Mouse (Mus musculus): ENCODE measurements around the gene Slc4a3. TPM values are rescaled to one million over a fixed set of nuclear protein-coding genes. Genes with fewer than 3 reads are reported as not detected.

Gene Slc4a3
- polyA plus RNA-seq, 1 experiment from 2014 or later: 26.3 TPM

DNA sequence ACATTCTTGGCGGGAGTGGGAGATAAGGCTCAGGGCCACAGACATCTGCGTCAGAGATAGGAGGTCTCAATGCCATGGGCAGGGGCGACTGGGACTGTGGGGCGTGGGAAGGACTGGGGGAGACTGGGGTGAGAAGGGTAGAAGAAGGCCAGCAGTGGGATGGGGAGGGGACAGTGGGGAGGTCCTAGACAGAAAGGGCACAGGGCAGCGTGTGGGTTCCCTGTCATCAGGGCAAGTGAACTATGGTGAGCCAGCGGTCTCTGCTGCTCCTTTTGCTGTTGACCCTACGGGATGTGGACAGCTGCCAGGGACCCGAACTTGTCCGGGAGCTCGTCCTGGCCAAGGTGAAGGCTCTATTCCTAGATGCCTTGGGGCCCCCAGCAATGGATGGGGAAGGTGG lies 39.1 kb upstream of the Slc4a3 start, which contains the start of gene Inha:
Gene Inha (plus strand): TSS at position 72 of the 400 bp plus-strand sequence.
- H3K4me2 ChIP-seq (replicated peaks): peak within 1 kb of the TSS; percentile 79
- peaks cover 17% of the 10 kb centered on the region for H3K36me3 ChIP-seq
- H3K4me1 ChIP-seq: peaks cover 52% of the 10 kb centered on the region
- no peaks in the 10 kb centered on the region for H3K9me3 ChIP-seq (replicated peaks)
- H3K27me3 ChIP-seq: no peaks in the 10 kb centered on the region
- H3K27ac ChIP-seq (replicated peaks): peak within 1 kb of the TSS; percentile 98
- no peak for ATAC-seq (ENCODE audit: insufficient number of reproducible peaks, low FRiP score, low TSS enrichment, low read depth)
- H3K4me3 ChIP-seq (replicated peaks): peak within 1 kb of the TSS; percentile 73
- 70% methylated on average over 10 of the region's 10 CpGs for WGBS
- peak within 1 kb of the TSS; percentile 60 for H3K9ac ChIP-seq

DNA sequence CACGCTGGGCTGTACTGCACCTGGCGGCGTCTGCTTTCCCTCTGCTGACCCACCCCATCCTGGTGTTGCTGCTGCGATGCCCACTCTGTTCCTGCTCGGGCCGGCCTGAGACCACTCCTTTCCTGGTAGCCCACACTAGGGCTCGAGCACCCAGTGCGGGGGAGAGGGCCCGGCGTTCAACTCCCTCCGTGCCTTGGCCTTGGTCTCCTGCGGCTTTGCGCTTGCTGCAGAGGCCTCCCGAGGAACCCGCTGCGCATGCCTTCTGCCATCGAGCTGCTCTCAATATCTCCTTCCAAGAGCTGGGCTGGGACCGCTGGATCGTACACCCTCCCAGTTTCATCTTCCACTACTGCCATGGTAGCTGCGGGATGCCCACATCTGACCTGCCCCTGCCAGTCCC lies 36.5 kb upstream of the Slc4a3 start:
- no peak overlapping the region for H3K9ac ChIP-seq
- 58% methylated on average over 20 of the region's 20 CpGs for WGBS
- no peak overlapping the region for H3K27ac ChIP-seq (replicated peaks)
- H3K4me3 ChIP-seq (replicated peaks): no peak overlapping the region
- peaks cover 31% of the 10 kb centered on the region for H3K4me1 ChIP-seq
- no peaks in the 10 kb centered on the region for H3K9me3 ChIP-seq (replicated peaks)
- H3K4me2 ChIP-seq (replicated peaks): no peak overlapping the region
- no peaks in the 10 kb centered on the region for H3K27me3 ChIP-seq
- H3K36me3 ChIP-seq: no peaks in the 10 kb centered on the region
- no peak for ATAC-seq (ENCODE audit: insufficient number of reproducible peaks, low FRiP score, low TSS enrichment, low read depth)

DNA sequence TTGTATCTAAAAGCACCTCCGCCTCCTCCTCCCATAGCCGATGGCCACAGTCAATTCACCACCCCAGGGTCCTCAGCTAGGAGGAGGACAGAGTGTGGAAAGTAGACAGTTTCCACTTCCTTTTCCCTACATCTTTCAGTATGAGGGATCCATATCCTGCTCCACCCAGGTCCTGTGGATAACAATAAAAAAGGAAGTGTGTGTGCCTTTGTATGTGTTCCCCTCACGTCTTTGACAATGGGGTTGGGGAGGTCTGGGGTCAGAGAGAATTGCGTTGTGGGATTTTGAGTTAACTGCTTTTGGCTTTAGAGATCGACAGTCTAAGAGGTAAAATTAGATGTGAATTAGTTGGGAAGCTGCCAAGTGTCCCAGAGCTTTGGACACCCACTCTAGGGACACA lies 35.9 kb upstream of the Slc4a3 start:
- Histone ChIP-seq H3K4me3 (replicated peaks) (no peak overlapping the region), H3K27ac (replicated peaks) (no peak overlapping the region), H3K9me3 (replicated peaks) (no peaks in the 10 kb centered on the region), H3K36me3 (no peaks in the 10 kb centered on the region), H3K4me1 (peaks cover 26% of the 10 kb centered on the region), H3K27me3 (no peaks in the 10 kb centered on the region), H3K4me2 (replicated peaks) (no peak overlapping the region), H3K9ac (no peak overlapping the region)
- no peak for ATAC-seq (ENCODE audit: insufficient number of reproducible peaks, low FRiP score, low TSS enrichment, low read depth)
- 76% methylated on average over 5 of the region's 5 CpGs for WGBS

DNA sequence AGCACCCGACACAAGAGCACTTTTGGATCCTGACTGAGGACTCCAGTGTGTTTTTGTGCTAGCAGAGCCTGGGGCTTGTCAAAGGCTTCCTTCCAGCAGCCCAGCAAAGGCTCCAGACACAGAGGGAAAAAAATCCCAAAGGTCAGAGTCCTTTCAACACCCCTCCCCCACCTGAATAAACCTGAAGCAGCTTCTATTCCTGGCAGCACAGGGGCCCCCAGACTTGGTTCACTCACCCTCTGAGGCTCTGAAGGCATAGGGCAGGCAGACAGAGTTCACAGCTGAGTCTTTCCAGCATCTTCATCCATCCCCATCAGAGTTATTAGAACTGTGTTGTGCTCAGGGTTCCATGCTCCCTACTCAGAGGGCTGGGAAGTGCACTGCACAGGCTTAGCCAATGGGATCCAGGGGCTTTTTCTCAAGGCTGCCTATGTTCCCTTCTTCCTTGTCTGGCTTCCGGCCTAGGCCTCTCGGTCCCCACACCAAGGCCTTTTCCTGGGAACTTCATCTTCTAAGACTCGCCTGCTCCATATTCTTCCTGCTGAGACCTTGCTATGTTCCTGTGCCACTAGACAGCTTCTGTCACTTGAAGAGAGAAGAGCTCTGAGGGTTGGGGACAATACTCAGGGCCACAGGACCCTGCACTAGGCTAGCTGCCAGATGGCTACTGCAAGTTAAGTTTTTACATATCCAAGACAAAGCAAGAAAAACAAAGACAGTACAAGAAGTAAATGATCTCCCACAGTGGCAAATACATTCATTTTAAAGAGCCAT lies 34.4 kb upstream of the Slc4a3 start:
- ATAC-seq (ENCODE audit: insufficient number of reproducible peaks, low FRiP score, low TSS enrichment, low read depth): no peak
- H3K27me3 ChIP-seq: no peaks in the 10 kb centered on the region
- 62% methylated on average over 4 of the region's 4 CpGs for WGBS
- no peak overlapping the region for H3K27ac ChIP-seq (replicated peaks)
- peaks cover 21% of the 10 kb centered on the region for H3K4me1 ChIP-seq
- H3K4me3 ChIP-seq (replicated peaks): no peak overlapping the region
- no peaks in the 10 kb centered on the region for H3K9me3 ChIP-seq (replicated peaks)
- H3K36me3 ChIP-seq: no peaks in the 10 kb centered on the region
- H3K9ac ChIP-seq: no peak overlapping the region
- no peak overlapping the region for H3K4me2 ChIP-seq (replicated peaks)

DNA sequence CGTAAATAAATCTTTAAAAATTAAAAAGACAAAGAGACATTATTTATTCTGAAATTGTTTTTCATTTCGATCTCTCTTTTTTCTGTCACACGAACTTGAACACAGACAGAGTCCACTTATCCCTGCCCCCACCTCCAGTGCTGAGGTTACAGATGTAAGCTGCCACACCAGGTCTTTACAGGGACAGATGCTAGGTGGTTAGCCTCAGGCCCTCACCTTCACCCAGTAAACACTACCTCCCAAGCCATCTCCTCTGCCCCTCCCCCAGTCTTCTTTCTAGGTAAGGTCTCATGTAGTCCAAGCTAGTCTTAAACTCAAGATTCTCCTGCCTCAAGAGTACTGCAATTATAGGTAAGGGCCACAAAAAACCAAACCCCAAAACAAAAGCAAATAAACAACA lies 33.5 kb upstream of the Slc4a3 start:
- Histone ChIP-seq H3K27ac (replicated peaks) (no peak overlapping the region), H3K4me3 (replicated peaks) (no peak overlapping the region), H3K9me3 (replicated peaks) (no peaks in the 10 kb centered on the region), H3K9ac (no peak overlapping the region), H3K4me2 (replicated peaks) (no peak overlapping the region), H3K27me3 (no peaks in the 10 kb centered on the region), H3K36me3 (no peaks in the 10 kb centered on the region), H3K4me1 (peaks cover 17% of the 10 kb centered on the region; the same call in 1 of the 2 replicates)
- ATAC-seq (ENCODE audit: insufficient number of reproducible peaks, low FRiP score, low TSS enrichment, low read depth): no peak
- WGBS: 87% methylated on average over 3 of the region's 3 CpGs

DNA sequence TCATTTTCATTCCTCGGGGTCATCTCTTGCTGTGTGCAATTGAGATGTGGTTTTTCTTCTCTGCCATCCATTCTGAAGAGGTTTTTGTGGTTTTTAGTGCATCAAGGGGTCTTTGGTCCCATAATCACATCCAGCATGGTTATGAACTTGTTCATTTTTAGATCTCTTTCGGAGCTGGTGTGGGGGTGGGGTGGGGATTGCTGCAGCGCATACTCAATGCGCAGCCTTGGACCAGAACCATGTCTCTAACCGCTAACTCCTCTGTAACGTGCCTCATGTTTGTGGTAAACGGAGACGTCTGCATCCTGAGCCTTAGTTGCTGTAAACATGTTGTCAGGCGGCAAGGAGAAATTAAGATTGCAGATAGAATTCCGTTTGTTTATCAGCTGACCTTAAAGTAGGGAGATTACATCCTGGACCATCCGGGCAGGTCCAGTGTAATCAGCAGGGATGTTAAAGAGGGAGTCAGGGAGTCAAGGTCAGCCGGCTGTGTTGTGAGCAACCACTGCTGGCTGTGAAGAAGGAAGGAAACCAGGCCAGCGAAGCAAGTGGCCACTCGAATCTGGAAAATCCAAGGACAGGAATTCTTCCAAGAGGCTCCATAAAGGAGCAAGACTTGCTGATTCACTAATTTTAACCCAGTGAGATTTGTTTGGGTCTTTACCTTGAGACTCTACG lies 29.2 kb upstream of the Slc4a3 start:
- Histone ChIP-seq H3K4me3 (replicated peaks) (no peak overlapping the region), H3K36me3 (no peaks in the 10 kb centered on the region), H3K27me3 (no peaks in the 10 kb centered on the region), H3K9ac (no peak overlapping the region), H3K4me2 (replicated peaks) (no peak overlapping the region), H3K9me3 (replicated peaks) (no peaks in the 10 kb centered on the region), H3K27ac (replicated peaks) (no peak overlapping the region; the same call in 1 of the 2 replicates), H3K4me1 (peaks cover 22% of the 10 kb centered on the region)
- no peak for ATAC-seq (ENCODE audit: insufficient number of reproducible peaks, low FRiP score, low TSS enrichment, low read depth)
- 56% methylated on average over 15 of the region's 15 CpGs for WGBS

DNA sequence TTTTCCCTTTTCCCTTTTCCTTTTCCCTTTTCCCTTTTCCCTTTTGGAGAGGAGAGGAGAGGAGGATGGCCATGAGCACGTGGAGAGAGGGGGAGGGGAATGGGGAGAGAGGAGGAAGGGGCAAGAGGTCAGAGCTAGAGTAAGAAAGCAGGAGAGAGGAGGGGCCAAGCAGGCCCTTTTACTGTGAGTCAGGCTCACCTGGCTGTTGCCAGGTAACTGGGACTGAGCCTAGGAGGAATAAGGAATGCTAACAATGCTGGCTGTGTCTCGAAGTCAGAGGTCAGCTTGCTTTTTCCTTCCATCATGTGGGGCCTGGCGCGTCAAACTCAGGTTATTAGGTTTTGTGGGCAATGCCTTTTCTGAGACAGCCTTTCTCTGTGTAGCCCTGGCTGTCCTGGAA lies 28.1 kb upstream of the Slc4a3 start:
- peak overlapping the region; percentile 63 for H3K27ac ChIP-seq (replicated peaks)
- H3K9me3 ChIP-seq (replicated peaks): no peaks in the 10 kb centered on the region
- H3K4me2 ChIP-seq (replicated peaks): no peak overlapping the region
- WGBS: 57% methylated on average over 4 of the region's 4 CpGs
- peaks cover 27% of the 10 kb centered on the region for H3K4me1 ChIP-seq
- H3K9ac ChIP-seq: no peak overlapping the region
- no peaks in the 10 kb centered on the region for H3K27me3 ChIP-seq
- H3K4me3 ChIP-seq (replicated peaks): no peak overlapping the region
- no peak for ATAC-seq (ENCODE audit: insufficient number of reproducible peaks, low FRiP score, low TSS enrichment, low read depth)
- no peaks in the 10 kb centered on the region for H3K36me3 ChIP-seq

DNA sequence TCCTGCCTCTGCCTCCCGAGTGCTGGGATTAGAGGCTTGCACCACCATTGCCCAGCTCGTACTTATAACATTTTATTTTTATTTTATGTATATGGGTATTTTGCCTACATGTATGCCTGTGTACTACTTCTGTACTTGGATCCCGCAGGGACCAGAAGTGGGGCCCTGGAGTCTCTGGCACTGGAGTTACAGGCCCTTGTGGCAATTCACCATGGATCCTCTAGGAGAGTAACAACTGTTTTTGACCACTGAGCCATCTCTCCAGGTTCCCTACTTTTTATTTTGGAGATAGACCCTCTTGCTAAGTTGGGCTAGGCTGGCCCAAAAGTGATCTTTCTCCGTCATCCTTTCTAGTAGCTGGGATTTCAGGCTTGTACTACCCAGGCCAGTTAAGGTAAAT lies 27.6 kb upstream of the Slc4a3 start:
- H3K4me1 ChIP-seq: peaks cover 27% of the 10 kb centered on the region
- 94% methylated on average over 4 of the region's 4 CpGs for WGBS
- H3K27ac ChIP-seq (replicated peaks): peak overlapping the region; percentile 63
- H3K9me3 ChIP-seq (replicated peaks): no peaks in the 10 kb centered on the region
- H3K36me3 ChIP-seq: no peaks in the 10 kb centered on the region
- no peaks in the 10 kb centered on the region for H3K27me3 ChIP-seq
- no peak overlapping the region for H3K4me2 ChIP-seq (replicated peaks)
- no peak overlapping the region for H3K4me3 ChIP-seq (replicated peaks)
- H3K9ac ChIP-seq: no peak overlapping the region
- ATAC-seq (ENCODE audit: insufficient number of reproducible peaks, low FRiP score, low TSS enrichment, low read depth): no peak

DNA sequence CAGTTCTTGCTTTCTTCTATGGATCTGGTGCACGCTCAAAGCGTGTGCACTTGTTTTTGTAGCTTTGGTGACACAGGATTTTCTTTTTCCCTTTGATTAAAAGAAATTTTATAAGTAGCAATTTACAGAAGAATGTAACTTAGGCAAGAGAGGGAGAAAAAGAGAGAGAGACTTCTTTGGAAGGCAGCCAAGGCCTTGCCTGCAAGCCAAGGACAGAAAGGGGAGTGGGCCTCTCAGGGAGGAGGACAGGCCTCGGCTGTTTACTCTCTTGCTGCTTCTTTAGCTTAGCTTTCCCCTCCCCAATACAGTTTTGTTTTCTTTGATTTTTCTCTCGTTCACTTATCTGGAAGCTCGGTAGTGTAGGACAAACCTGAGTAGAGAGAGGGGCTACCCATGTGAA lies 26.5 kb upstream of the Slc4a3 start:
- peaks cover 27% of the 10 kb centered on the region for H3K4me1 ChIP-seq
- H3K27me3 ChIP-seq: no peaks in the 10 kb centered on the region
- no peaks in the 10 kb centered on the region for H3K36me3 ChIP-seq
- no peak overlapping the region for H3K9ac ChIP-seq
- WGBS: 25% methylated on average over 5 of the region's 5 CpGs
- no peaks in the 10 kb centered on the region for H3K9me3 ChIP-seq (replicated peaks)
- H3K4me3 ChIP-seq (replicated peaks): no peak overlapping the region
- no peak overlapping the region for H3K4me2 ChIP-seq (replicated peaks)
- no peak for ATAC-seq (ENCODE audit: insufficient number of reproducible peaks, low FRiP score, low TSS enrichment, low read depth)
- peak overlapping the region; percentile 99 for H3K27ac ChIP-seq (replicated peaks)

DNA sequence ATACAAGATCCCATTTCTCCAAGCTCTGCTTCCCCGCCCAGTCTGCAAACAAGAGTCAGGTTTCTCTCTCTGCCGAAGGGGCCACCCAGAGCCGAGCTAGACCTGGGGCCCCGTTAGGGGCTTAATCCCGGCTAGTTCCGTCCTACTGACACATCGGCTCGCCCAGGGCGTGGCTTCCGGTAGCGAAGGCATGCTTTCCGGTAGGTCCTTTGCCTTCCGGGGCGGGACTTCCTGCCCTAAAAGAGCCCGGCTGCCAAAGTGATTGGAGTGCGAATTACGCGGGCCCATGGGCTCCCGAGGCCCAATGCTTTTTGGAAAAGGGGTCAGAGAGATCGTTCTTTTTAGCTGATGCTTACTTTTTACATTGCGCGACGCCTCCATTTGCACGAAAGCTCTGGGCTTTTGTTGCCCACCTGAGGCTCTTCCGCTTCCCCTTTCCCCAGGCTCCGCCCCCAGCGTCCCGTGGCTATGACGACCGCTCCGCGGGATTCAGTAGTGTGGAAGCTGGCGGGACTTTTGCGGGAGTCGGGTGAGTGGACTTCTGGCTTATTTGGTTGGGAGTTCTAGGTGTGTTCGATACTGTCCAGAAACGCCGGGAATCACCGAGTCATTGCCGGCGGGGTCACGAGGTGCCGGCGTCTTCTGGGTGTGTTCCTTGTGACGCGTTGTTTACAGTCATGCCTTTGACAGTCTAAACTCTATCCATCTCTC lies 24.6 kb upstream of the Slc4a3 start, which contains the start of gene Stk11ip:
Gene Stk11ip (plus strand): TSS at position 209 of the 711 bp plus-strand sequence.
- under 1% methylated on average over 46 of the region's 46 CpGs for WGBS
- peak within 1 kb of the TSS; percentile 81 for H3K4me3 ChIP-seq (replicated peaks)
- H3K27ac ChIP-seq (replicated peaks): peak within 1 kb of the TSS; percentile 99
- H3K4me1 ChIP-seq: peaks cover 27% of the 10 kb centered on the region
- peak within 1 kb of the TSS; percentile 59 for H3K4me2 ChIP-seq (replicated peaks)
- no peaks in the 10 kb centered on the region for H3K27me3 ChIP-seq
- H3K9me3 ChIP-seq (replicated peaks): no peaks in the 10 kb centered on the region
- peak within 1 kb of the TSS; percentile 21 for H3K9ac ChIP-seq
- H3K36me3 ChIP-seq: peaks cover 6% of the 10 kb centered on the region
- peak; percentile 94 for ATAC-seq (ENCODE audit: insufficient number of reproducible peaks, low FRiP score, low TSS enrichment, low read depth)

DNA sequence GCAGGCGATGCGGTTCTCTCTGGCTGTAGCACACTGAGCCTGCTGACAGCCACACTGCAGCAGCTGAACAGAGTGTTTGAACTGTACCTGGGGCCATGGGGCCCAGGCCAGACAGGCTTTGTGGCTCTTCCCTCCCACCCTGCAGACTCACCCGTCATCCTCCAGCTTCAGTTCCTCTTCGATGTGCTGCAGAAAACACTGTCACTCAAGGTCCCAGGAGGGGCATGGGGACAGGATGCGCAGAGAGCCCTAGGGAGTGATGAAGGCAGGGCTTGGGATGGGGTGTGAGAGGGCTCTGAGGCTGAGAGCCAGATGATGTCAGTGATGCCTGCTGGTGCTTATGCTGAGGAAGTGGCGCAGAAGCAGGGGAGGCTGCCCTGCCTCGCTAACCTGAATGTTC lies 21.4 kb upstream of the Slc4a3 start:
- no peak overlapping the region for H3K9ac ChIP-seq
- no peak overlapping the region for H3K4me3 ChIP-seq (replicated peaks)
- ATAC-seq (ENCODE audit: insufficient number of reproducible peaks, low FRiP score, low TSS enrichment, low read depth): no peak
- H3K27me3 ChIP-seq: no peaks in the 10 kb centered on the region
- no peaks in the 10 kb centered on the region for H3K9me3 ChIP-seq (replicated peaks)
- no peak overlapping the region for H3K27ac ChIP-seq (replicated peaks)
- H3K4me1 ChIP-seq: peaks cover 14% of the 10 kb centered on the region
- H3K4me2 ChIP-seq (replicated peaks): no peak overlapping the region
- peaks cover 36% of the 10 kb centered on the region for H3K36me3 ChIP-seq
- 86% methylated on average over 7 of the region's 7 CpGs for WGBS
